Mouse (Mus musculus): Measurements from ENCODE around the gene Itgb6.

GRCm38 (mm10) chr2:60716549-60716948, 5.9 kb downstream of the Itgb6 start:
- TF ChIP-seq CTCF (IDR thresholded peaks at IDR 0.05; ENCODE audit: low read depth) (no peak), EP300 (IDR thresholded peaks at IDR 0.05; ENCODE audit: low read depth) (no peak)

Measured in liver, postnatal 0 days (tissue).